Mouse (Mus musculus) limb, embryonic 11.5 days (tissue): ENCODE data around the gene Gm17657. TPM values are rescaled to one million over a fixed set of nuclear protein-coding genes. Genes with fewer than 3 reads are reported as not detected.
A peak's percentile ranks its signal among the peaks of the same experiment; 100 is the strongest.

Experiments
- ATAC-seq: fragments of 200-750 bp; cut with Nextera tagmentation; 2 replicates; pipeline ENCODE4 v1.8.0; 2017; ENCODE audit warnings: low read depth; ENCODE audit not compliant: insufficient number of reproducible peaks, low FRiP score, low TSS enrichment
- DNase-seq: peaks from one replicate; pipeline ENCODE4 v3.0.0-alpha.2; 2015; ENCODE audit warnings: low spot score
- H3K27ac ChIP-seq: fragments of 300-500 bp; sonication (generic); replicated peaks from 2 replicates; pipeline ENCODE4 v1.5.1; 2014; ENCODE audit warnings: low read depth, mild to moderate bottlenecking, low read length
- H3K27me3 ChIP-seq: fragments of 300-500 bp; sonication (generic); 2 replicates; pipeline ENCODE4 v1.6.1; 2014; ENCODE audit warnings: mild to moderate bottlenecking, low read length, mixed read lengths; ENCODE audit not compliant: control insufficient read depth, insufficient read depth
- H3K36me3 ChIP-seq: fragments of 300-500 bp; sonication (generic); 2 replicates; pipeline ENCODE4 v1.6.1; 2014; ENCODE audit warnings: mild to moderate bottlenecking, low read length, moderate library complexity, mixed read lengths; ENCODE audit not compliant: control insufficient read depth, insufficient read depth
- H3K4me1 ChIP-seq: fragments of 300-500 bp; sonication (generic); 2 replicates; pipeline ENCODE4 v1.6.1; 2014; ENCODE audit warnings: low read length, mixed read lengths; ENCODE audit not compliant: control insufficient read depth, insufficient read depth
- H3K4me2 ChIP-seq: fragments of 300-500 bp; sonication (generic); 2 replicates; pipeline ENCODE4 v1.6.1; 2014; ENCODE audit warnings: low read depth, mild to moderate bottlenecking, moderate library complexity; ENCODE audit not compliant: severe bottlenecking
- H3K4me3 ChIP-seq: fragments of 300-500 bp; sonication (generic); 2 replicates; pipeline ENCODE4 v1.5.1; 2014; ENCODE audit warnings: low read depth, low read length
- H3K9ac ChIP-seq: fragments of 300-500 bp; sonication (generic); 2 replicates; pipeline ENCODE4 v1.6.1; 2014; ENCODE audit warnings: mild to moderate bottlenecking, low read length
- H3K9me3 ChIP-seq: fragments of 300-500 bp; sonication (generic); 2 replicates; pipeline ENCODE4 v1.6.1; 2016; ENCODE audit warnings: low read length; ENCODE audit not compliant: control insufficient read depth
- WGBS: fragments of 180-500 bp; shearing (Covaris S2); extraction: QIAGEN DNeasy Blood & Tissue Kit; methylation state at CpG from one replicate; pipeline ENCODE4 v1.1.7; 2014; 5-methylcytosine and 5-hydroxymethylcytosine counted together
- polyA plus RNA-seq: library from polyadenylated mRNA; unstranded; fragments of >200 nt; fragmentation: Nextera tagmentation; extraction: Ambion mirVana; gene quantifications from 2 replicates; pipeline ENCODE4 v1.2.1, GENCODE M21; 2014

Gm17657 gene
- polyA plus RNA-seq, 1 experiment from 2014 or later = not detected

DNA sequence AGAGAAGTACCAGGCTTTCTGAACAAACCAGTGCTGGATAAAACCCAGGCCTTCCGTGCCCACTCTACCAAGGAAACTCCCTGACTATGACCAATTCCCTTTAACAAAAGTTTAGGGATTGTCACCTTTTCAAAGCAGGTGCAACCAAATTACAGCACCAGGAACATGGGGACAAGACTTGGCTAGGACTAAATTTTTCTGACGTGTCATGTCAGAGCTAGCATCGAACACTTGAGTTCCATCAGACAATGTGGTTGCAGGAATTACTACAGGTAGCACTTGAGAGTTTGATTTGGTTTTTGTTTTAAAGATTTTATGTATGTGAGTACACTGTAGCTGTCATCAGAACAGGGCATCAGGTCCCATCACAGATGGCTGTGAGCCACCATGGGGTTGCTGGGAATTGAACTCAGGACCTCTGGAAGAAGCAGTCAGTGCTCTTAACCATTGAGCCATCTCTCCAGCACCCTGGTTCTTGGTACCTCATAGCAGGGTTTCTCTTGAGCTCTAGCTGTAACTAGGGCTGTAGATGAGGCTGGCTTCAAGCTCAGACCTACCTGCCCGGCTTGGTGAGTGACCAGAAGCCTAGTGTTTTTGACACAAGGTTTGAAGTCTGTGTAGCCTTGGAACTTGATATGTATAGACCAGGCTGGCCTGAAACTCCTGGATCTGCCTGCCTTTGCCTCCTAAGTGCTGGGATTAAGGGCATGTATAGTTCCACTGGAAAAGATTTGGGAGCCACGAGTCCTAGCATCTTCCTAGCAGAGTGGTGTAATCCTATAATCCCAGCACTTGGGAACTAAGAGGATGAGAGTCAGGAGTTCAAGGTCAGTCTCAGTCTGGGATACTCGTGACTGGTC, 53.0 kb downstream of the Gm17657 start:
- Histone ChIP-seq H3K36me3 (peaks cover 10% of the 10 kb centered on the region), H3K27ac (no peak overlapping the region), H3K4me2 (no peak overlapping the region), H3K4me3 (no peak overlapping the region), H3K9me3 (no peaks in the 10 kb centered on the region), H3K27me3 (no peaks in the 10 kb centered on the region), H3K4me1 (peaks cover 7% of the 10 kb centered on the region; the same call in 1 of the 2 replicates), H3K9ac (no peak overlapping the region)
- ATAC-seq = no peak
- DNase-seq = no peak
- 80% methylated on average over 6 of the region's 6 CpGs for WGBS

GRCm38 (mm10) chr17:29494732-29495076, 54.7 kb downstream of the Gm17657 start:
- WGBS = 61% methylated on average over 7 of the region's 8 CpGs
- H3K27ac ChIP-seq = no peak overlapping the region
- no peaks in the 10 kb centered on the region for H3K27me3 ChIP-seq
- no peak overlapping the region for H3K4me2 ChIP-seq
- ATAC-seq = no peak
- H3K9ac ChIP-seq = no peak overlapping the region
- peaks cover 7% of the 10 kb centered on the region; the same call in 1 of the 2 replicates for H3K4me1 ChIP-seq
- no peak overlapping the region for H3K4me3 ChIP-seq
- DNase-seq = no peak
- no peaks in the 10 kb centered on the region for H3K9me3 ChIP-seq
- peaks cover 10% of the 10 kb centered on the region for H3K36me3 ChIP-seq

GRCm38 (mm10) chr17:29494062-29494731, 55.2 kb downstream of the Gm17657 start:
- no peak overlapping the region for H3K9ac ChIP-seq
- no peaks in the 10 kb centered on the region for H3K9me3 ChIP-seq
- ATAC-seq (no peak), DNase-seq (no peak)
- peaks cover 10% of the 10 kb centered on the region for H3K36me3 ChIP-seq
- H3K4me3 ChIP-seq = no peak overlapping the region
- no peak overlapping the region for H3K27ac ChIP-seq
- H3K27me3 ChIP-seq = no peaks in the 10 kb centered on the region
- H3K4me2 ChIP-seq = no peak overlapping the region
- H3K4me1 ChIP-seq = peaks cover 11% of the 10 kb centered on the region
- WGBS = 72% methylated on average over 10 of the region's 10 CpGs

DNA sequence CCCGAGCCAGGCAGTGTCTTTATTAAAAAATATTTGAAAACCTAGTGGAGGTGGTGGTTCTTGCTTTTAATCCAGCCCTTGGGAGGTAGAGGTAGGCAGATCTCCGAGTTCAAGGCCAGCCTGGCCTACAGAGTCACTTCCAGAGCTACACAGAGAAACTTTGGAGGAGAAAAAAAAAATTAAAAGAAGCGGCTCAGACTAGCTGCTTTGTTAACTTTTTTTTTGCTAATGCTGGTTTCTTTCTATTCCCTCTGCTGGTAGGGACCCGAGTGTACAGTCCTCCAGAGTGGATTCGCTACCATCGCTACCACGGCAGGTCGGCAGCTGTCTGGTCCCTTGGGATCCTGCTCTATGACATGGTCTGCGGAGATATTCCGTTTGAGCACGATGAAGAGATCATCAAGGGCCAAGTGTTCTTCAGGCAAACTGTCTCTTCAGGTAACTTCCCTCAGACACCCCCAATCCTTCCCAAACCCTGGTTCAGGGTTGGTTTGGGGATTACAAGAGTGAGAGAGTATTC, 55.9 kb downstream of the Gm17657 start:
- no peak for DNase-seq
- Histone ChIP-seq H3K4me2 (no peak overlapping the region; the same call in 1 of the 2 replicates), H3K4me3 (no peak overlapping the region)

DNA sequence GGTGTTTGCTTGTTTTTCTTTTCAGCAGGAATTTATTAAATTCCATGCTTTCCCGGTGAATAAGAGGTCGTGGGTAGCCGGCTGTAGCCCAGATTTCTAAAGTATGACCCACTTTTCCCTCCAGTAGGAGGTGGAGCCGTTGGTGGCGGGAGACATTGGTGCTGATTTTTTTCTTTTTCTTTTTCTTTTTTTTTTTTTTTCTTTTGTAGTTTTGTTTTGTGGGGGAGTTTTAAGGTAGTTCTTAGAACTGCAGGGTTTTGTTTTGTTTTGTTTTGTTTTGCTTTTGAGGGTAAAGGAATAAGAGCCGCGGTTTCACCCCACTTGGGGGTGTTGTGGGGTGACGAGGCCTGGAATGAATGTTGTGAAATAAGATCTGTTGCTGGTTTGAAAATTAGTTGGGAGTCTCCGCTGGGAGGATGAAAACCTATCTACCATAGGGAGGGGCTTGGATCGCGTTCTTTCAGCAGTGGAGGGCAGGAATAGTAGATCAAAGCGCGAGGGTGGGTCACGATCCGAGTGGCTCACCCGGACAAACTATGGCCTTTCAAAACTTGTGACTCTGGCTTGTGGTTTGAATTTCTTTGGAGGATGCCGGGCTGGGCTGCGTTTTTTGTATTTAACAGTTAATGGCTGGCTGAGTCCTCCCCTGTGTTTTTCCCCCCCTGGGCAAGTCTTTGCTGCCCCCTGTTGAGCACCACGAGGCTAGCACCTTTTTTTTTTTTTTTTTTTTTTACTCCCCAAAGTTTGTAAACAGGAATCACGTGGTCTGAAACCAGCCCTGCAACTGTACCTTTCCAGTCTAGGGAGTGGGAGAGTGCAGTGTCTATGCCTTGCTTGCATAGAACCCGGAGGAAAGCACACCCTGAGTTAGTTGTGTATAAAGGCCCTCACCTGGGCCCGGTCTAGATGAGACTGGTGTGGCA, 56.9 kb downstream of the Gm17657 start:
- peak overlapping the region; percentile 92 for H3K9ac ChIP-seq
- DNase-seq = peak; percentile 83
- peaks cover 10% of the 10 kb centered on the region for H3K36me3 ChIP-seq
- H3K9me3 ChIP-seq = no peaks in the 10 kb centered on the region
- peak overlapping the region; percentile 92 for H3K4me3 ChIP-seq
- peak overlapping the region; percentile 43 for H3K27ac ChIP-seq
- H3K4me2 ChIP-seq = peak overlapping the region; percentile 87
- no peaks in the 10 kb centered on the region for H3K27me3 ChIP-seq
- peaks cover 17% of the 10 kb centered on the region for H3K4me1 ChIP-seq
- no peak for ATAC-seq
- 2% methylated on average over 22 of the region's 22 CpGs for WGBS

More for the DNA sequence above, 55.9 kb downstream of the Gm17657 start:
- no peaks in the 10 kb centered on the region for H3K27me3 ChIP-seq
- no peak overlapping the region for H3K27ac ChIP-seq
- no peak overlapping the region for H3K9ac ChIP-seq
- ATAC-seq = no peak
- 81% methylated on average over 11 of the region's 11 CpGs for WGBS
- peaks cover 17% of the 10 kb centered on the region for H3K4me1 ChIP-seq
- peaks cover 10% of the 10 kb centered on the region for H3K36me3 ChIP-seq
- H3K9me3 ChIP-seq = no peaks in the 10 kb centered on the region

DNA sequence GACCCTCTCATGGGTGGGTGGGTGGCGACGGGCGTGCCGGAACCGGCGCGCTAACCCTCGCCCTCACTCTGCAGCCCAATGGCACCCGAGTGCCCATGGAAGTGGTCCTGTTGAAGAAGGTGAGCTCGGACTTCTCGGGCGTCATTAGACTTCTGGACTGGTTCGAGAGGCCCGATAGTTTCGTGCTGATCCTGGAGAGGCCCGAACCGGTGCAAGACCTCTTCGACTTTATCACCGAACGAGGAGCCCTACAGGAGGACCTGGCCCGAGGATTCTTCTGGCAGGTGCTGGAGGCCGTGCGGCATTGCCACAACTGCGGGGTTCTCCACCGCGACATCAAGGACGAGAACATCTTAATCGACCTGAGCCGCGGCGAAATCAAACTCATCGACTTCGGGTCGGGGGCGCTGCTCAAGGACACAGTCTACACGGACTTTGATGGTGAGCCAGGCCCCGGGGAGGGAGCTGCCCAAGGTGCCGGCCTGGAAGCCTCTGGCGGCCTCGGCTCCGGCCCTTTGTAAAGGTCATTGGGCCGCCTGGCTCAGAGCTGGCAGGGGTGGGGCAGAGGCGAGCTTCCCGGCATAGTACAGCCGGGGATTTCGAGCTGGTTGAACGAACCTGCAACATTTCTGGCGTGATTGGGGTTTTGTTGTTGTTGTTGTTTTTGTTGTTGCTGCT, 57.7 kb downstream of the Gm17657 start:
- Histone ChIP-seq H3K27me3 (no peaks in the 10 kb centered on the region), H3K4me1 (peaks cover 17% of the 10 kb centered on the region), H3K27ac (peak overlapping the region; percentile 84), H3K9ac (peak overlapping the region; percentile 92), H3K36me3 (peaks cover 10% of the 10 kb centered on the region), H3K4me3 (peak overlapping the region; percentile 92), H3K4me2 (peak overlapping the region; percentile 87), H3K9me3 (no peaks in the 10 kb centered on the region)
- ATAC-seq (no peak), DNase-seq (peak; percentile 67)
- under 1% methylated on average over 48 of the region's 48 CpGs for WGBS

GRCm38 (mm10) chr17:29490713-29491581, 58.5 kb downstream of the Gm17657 start, which contains the start of gene Pim1:
Gene Pim1 (plus strand): TSS chr17:29490753.
- DNase-seq = peak; percentile 77

More at GRCm38 (mm10) chr17:29490713-29491581, 58.5 kb downstream of the Gm17657 start, which contains the start of gene Pim1:
- Histone ChIP-seq H3K9ac (peak within 1 kb of the TSS; percentile 92), H3K27me3 (no peaks in the 10 kb centered on the region), H3K36me3 (peaks cover 10% of the 10 kb centered on the region), H3K9me3 (no peaks in the 10 kb centered on the region), H3K27ac (peak within 1 kb of the TSS; percentile 88), H3K4me3 (peak within 1 kb of the TSS; percentile 92), H3K4me2 (peak within 1 kb of the TSS; percentile 87), H3K4me1 (peaks cover 17% of the 10 kb centered on the region)
- peak; percentile 75 for ATAC-seq
- WGBS = under 1% methylated on average over 74 of the region's 99 CpGs
